Mouse (Mus musculus) forebrain, embryonic 10.5 days (tissue): ENCODE data around the gene Gabpb2. TPM values are rescaled to one million over a fixed set of nuclear protein-coding genes. Genes with fewer than 3 reads are reported as not detected.
A peak's percentile ranks its signal among the peaks of the same experiment; 100 is the strongest.

ENCODE experiments used
- DNase-seq: peaks from one replicate; pipeline ENCODE4 v3.0.0-alpha.2; 2017; ENCODE audit warnings: low spot score; ENCODE audit errors: extremely low spot score
- H3K27ac ChIP-seq: fragments of 300-500 bp; sonication (generic); 2 replicates; pipeline ENCODE4 v1.5.1; 2016; ENCODE audit warnings: mild to moderate bottlenecking
- H3K27me3 ChIP-seq: fragments of 300-500 bp; sonication (generic); 2 replicates; pipeline ENCODE4 v1.6.1; 2016; ENCODE audit warnings: mild to moderate bottlenecking; ENCODE audit not compliant: poor library complexity, severe bottlenecking
- H3K36me3 ChIP-seq: fragments of 300-500 bp; sonication (generic); replicated peaks from 2 replicates; pipeline ENCODE4 v1.6.1; 2016; ENCODE audit warnings: mild to moderate bottlenecking, moderate library complexity
- H3K4me1 ChIP-seq: fragments of 300-500 bp; sonication (generic); 2 replicates; pipeline ENCODE4 v1.6.1; 2016
- H3K4me3 ChIP-seq: fragments of 300-500 bp; sonication (generic); 2 replicates; pipeline ENCODE4 v1.5.1; 2016; ENCODE audit warnings: mild to moderate bottlenecking, moderate library complexity
- H3K9me3 ChIP-seq: fragments of 300-500 bp; sonication (generic); 2 replicates; pipeline ENCODE4 v1.6.1; 2016; ENCODE audit warnings: mild to moderate bottlenecking, moderate library complexity
- WGBS: fragments of 180-500 bp; shearing (Covaris S2); methylation state at CpG from one replicate; pipeline ENCODE4 v1.1.7; 2016; 5-methylcytosine and 5-hydroxymethylcytosine counted together
- polyA plus RNA-seq: library from polyadenylated mRNA; unstranded; fragments of >200 nt; fragmentation: Nextera tagmentation; extraction: Ambion mirVana; gene quantifications from 2 replicates; pipeline ENCODE4 v1.2.1, GENCODE M21; 2016

Gabpb2 gene
- polyA plus RNA-seq, 1 experiment from 2014 or later, result 13.7 TPM

GRCm38 (mm10) chr3:95241498-95241897 is 23.8 kb upstream of the Gabpb2 start, which contains the start of gene Gm128:
TSS of gene Gm128 (minus strand) at chr3:95241598.
- 79% methylated on average over 7 of the region's 7 CpGs for WGBS
- H3K9me3 ChIP-seq, result 0 out of 2 replicates have a peak, but pooled peaks cover 3% of the 10 kb centered on the region
- 0 out of 2 replicates have a peak within 1 kb of the TSS, but pooled peaks have one; percentile 9 for H3K4me3 ChIP-seq
- peaks cover 7% of the 10 kb centered on the region for H3K4me1 ChIP-seq
- H3K27me3 ChIP-seq, result no peaks in the 10 kb centered on the region; the same call in 1 of the 2 replicates
- no peak for DNase-seq
- H3K36me3 ChIP-seq, result peaks cover 37% of the 10 kb centered on the region
- peak within 1 kb of the TSS; percentile 56; the same call in 1 of the 2 replicates for H3K27ac ChIP-seq

DNA sequence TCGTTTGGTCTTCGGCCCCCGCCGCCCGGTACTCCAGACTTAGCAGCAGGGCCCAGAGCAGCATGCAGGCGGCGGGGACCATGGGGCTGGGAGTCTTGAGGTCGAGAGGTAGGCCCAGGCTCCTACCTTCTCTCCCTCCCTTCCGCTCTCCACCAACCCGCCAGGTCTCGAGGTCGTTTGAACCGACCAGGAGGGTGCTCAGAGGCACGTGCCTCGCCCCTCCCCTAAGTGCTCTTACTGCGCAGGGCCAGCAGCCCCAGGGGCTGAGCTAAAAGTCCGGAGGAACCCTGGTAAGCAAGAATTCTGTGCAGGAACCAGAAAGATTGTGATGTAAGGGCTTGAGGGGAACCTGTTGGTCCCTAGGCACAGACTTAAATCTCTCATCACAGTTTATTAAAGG is 23.2 kb upstream of the Gabpb2 start:
- H3K27ac ChIP-seq, result peak overlapping the region; percentile 56; the same call in 1 of the 2 replicates
- 0 out of 2 replicates have a peak, but pooled peaks cover 3% of the 10 kb centered on the region for H3K9me3 ChIP-seq
- WGBS, result 27% methylated on average over 17 of the region's 17 CpGs
- no peak for DNase-seq
- peaks cover 10% of the 10 kb centered on the region for H3K4me1 ChIP-seq
- peaks cover 43% of the 10 kb centered on the region for H3K36me3 ChIP-seq
- H3K4me3 ChIP-seq, result 0 out of 2 replicates have a peak overlapping the region, but pooled peaks have one; percentile 9
- H3K27me3 ChIP-seq, result no peaks in the 10 kb centered on the region; the same call in 1 of the 2 replicates

DNA sequence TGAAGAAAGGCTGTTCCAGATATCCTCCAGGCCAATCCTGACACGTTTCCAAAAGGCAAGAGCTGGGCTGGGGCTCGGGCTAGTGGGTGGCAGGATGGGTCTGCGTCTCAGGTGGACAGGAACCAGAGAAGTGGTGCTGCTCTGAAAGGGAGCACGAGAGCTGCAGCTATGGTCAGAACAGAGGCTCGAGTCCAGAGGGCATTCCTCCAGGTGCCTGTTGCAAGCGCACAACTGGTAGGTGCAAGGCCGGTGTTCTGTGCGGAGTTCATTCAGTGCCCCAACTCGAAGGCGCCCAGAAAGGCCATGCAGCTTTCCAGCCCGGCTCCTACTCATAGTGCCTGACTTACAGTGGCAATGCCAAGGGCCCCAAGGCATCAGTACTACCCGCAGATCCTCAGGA is 22.3 kb upstream of the Gabpb2 start:
- WGBS, result 89% methylated on average over 12 of the region's 12 CpGs
- H3K36me3 ChIP-seq, result peaks cover 44% of the 10 kb centered on the region
- no peak overlapping the region for H3K4me3 ChIP-seq
- DNase-seq, result no peak
- no peak overlapping the region for H3K27ac ChIP-seq
- H3K9me3 ChIP-seq, result 0 out of 2 replicates have a peak, but pooled peaks cover 3% of the 10 kb centered on the region
- H3K27me3 ChIP-seq, result no peaks in the 10 kb centered on the region; the same call in 1 of the 2 replicates
- peaks cover 19% of the 10 kb centered on the region for H3K4me1 ChIP-seq

DNA sequence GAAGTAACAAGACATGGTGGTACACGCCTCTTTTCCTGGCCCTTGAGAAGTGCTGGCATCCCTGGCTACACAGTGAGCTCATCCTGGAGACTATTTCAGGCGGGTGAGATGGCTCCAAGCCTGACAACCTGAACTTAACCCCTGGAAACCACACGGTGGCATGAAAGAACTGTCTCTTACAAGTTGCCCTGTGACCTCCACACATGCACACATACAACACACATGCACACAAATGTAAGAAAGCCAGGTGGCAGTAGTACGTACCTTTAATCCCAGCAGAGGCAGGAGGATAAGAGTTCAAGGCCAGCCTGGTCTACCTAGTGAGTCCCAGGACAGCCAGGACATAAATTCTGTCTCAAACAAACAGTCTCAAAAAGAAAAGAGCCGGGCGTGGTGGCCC is 21.3 kb upstream of the Gabpb2 start:
- H3K27me3 ChIP-seq, result no peaks in the 10 kb centered on the region; the same call in 1 of the 2 replicates
- H3K36me3 ChIP-seq, result peaks cover 53% of the 10 kb centered on the region
- WGBS, result 86% methylated on average over 6 of the region's 6 CpGs
- H3K4me1 ChIP-seq, result peaks cover 27% of the 10 kb centered on the region
- H3K4me3 ChIP-seq, result no peak overlapping the region
- H3K27ac ChIP-seq, result no peak overlapping the region
- H3K9me3 ChIP-seq, result 0 out of 2 replicates have a peak, but pooled peaks cover 3% of the 10 kb centered on the region
- no peak for DNase-seq

DNA sequence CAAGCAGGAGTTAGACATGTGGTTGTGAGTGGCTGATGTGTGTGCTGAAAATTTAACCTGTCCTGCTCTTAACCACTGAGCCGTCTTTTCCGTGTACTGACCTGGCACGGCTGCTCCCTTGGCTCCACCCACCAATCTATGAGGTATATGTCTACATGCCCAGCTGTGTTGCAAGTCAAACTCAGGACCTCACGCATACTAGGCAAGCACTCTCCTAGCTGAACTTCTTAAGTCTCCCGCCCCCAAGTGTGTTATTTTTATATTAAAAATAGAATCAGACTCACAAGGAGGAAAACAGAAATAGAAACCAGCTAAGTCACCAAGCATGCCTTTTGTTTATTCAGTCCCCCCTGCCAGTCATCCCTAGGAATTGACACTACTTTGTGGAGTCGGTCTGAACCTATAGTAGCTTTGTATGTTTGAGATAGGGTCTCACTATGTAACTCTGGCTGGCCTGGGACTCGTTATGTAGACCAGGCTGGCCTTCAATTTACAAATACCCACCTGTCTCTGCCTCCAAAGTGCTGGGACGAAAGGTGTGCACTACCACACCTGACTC is 19.9 kb upstream of the Gabpb2 start:
- Histone ChIP-seq H3K36me3 (peaks cover 67% of the 10 kb centered on the region), H3K4me3 (no peak overlapping the region), H3K4me1 (peaks cover 27% of the 10 kb centered on the region), H3K27me3 (no peaks in the 10 kb centered on the region; the same call in 1 of the 2 replicates), H3K27ac (no peak overlapping the region), H3K9me3 (0 out of 2 replicates have a peak, but pooled peaks cover 3% of the 10 kb centered on the region)
- 92% methylated on average over 8 of the region's 8 CpGs for WGBS
- DNase-seq, result no peak

- H3K27me3 ChIP-seq, result no peaks in the 10 kb centered on the region
- H3K4me3 ChIP-seq, result peak overlapping the region; percentile 10; the same call in 1 of the 2 replicates
- 0 out of 2 replicates have a peak, but pooled peaks cover 3% of the 10 kb centered on the region for H3K9me3 ChIP-seq
- peaks cover 37% of the 10 kb centered on the region for H3K4me1 ChIP-seq
- no peak overlapping the region for H3K27ac ChIP-seq
- whole genome bisulfite sequencing, result 60% methylated on average over 23 of the region's 23 CpGs
- peaks cover 84% of the 10 kb centered on the region for H3K36me3 ChIP-seq
- DNase-seq, result no peak
Observed at GRCm38 (mm10) chr3:95235386-95236301, 17.9 kb upstream of the Gabpb2 start.

- no peak overlapping the region for H3K27ac ChIP-seq
- no peak overlapping the region for H3K4me3 ChIP-seq
- WGBS, result 93% methylated on average over 16 of the region's 16 CpGs
- DNase-seq, result no peak
- 0 out of 2 replicates have a peak, but pooled peaks cover 3% of the 10 kb centered on the region for H3K9me3 ChIP-seq
- H3K36me3 ChIP-seq, result peaks cover 74% of the 10 kb centered on the region
- H3K4me1 ChIP-seq, result peaks cover 50% of the 10 kb centered on the region
- H3K27me3 ChIP-seq, result no peaks in the 10 kb centered on the region
Observed at GRCm38 (mm10) chr3:95233303-95233980, 15.7 kb upstream of the Gabpb2 start.

- peaks cover 67% of the 10 kb centered on the region for H3K36me3 ChIP-seq
- WGBS, result 91% methylated on average over 7 of the region's 7 CpGs
- no peak overlapping the region for H3K4me3 ChIP-seq
- peaks cover 50% of the 10 kb centered on the region for H3K4me1 ChIP-seq
- no peaks in the 10 kb centered on the region for H3K9me3 ChIP-seq
- no peak overlapping the region for H3K27ac ChIP-seq
- no peaks in the 10 kb centered on the region for H3K27me3 ChIP-seq
- DNase-seq, result no peak
Observed at GRCm38 (mm10) chr3:95232771-95233170, 15.1 kb upstream of the Gabpb2 start.

DNA sequence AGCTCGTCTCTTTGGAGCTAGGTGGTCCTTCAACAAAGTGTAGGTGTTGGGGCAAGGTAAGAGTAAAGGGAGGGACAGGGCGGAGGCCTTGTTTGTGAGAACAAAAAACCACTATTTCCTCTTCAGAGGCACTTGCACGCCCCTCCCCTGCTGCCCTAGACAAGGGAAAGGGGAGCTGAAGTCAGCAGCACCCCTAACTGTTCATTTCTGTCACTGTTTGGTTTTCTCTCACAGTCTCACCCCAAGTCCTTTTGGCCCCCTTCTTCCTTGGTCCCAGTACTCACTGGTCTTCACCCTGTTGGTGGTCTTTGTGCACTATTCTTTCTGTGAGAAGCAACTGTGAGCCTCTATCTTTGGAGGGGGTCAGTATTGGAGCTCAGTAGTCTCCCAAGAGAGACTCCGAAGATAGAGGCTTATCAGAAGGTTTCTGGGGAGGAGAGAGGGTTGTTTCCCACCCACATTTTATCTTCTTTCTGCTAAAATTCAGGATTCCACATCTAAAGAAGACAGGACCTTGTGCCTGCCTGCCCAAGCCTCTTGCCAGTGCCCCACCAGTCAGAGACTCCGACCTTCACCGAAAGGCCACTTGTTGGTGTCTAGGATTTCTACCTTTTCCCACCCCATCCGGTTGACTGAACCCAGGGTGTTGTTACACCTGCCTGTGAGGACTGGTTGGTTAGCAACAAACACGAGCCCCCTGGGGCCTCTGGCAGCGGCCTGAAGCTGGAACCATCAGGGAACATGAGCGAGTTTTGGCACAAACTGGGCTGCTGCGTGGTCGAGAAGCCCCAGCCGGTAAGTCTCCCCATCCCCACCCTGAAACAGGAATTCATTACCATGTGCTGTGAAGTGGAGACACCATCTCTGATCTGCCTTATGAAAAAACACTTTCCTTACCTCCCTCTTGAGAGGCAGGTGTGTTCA is 13.8 kb upstream of the Gabpb2 start, which contains the start of gene Mllt11:
Gene Mllt11 (minus strand): TSS at position 874 of the 924 bp plus-strand sequence.
- peaks cover 57% of the 10 kb centered on the region for H3K36me3 ChIP-seq
- peak within 1 kb of the TSS; percentile 98 for H3K27ac ChIP-seq
- H3K9me3 ChIP-seq, result no peaks in the 10 kb centered on the region
- no peak for DNase-seq
- 86% methylated on average over 13 of the region's 13 CpGs for WGBS
- peaks cover 60% of the 10 kb centered on the region for H3K4me1 ChIP-seq
- H3K4me3 ChIP-seq, result peak within 1 kb of the TSS; percentile 93
- H3K27me3 ChIP-seq, result no peaks in the 10 kb centered on the region

- Histone ChIP-seq H3K4me3 (peak overlapping the region; percentile 93), H3K27ac (peak overlapping the region; percentile 98), H3K4me1 (peaks cover 64% of the 10 kb centered on the region), H3K9me3 (no peaks in the 10 kb centered on the region), H3K36me3 (peaks cover 54% of the 10 kb centered on the region), H3K27me3 (no peaks in the 10 kb centered on the region)
- DNase-seq, result no peak
- WGBS, result 44% methylated on average over 8 of the region's 8 CpGs
Observed at GRCm38 (mm10) chr3:95230495-95231297, 13.0 kb upstream of the Gabpb2 start.
